Mouse (Mus musculus) myocyte (in vitro differentiated cells): ENCODE measurements around the gene Gm20425. TPM values are rescaled to one million over a fixed set of nuclear protein-coding genes. Genes with fewer than 3 reads are reported as not detected.

Source experiments
- H3K27me3 ChIP-seq: one replicate; pipeline ENCODE4 v1.6.1; 2011; ENCODE audit not compliant: control insufficient read depth, insufficient read depth, insufficient read length
- H3K36me3 ChIP-seq: one replicate; pipeline ENCODE4 v1.6.1; 2011; ENCODE audit not compliant: control insufficient read depth, insufficient read depth
- H3K4me2 ChIP-seq: one replicate; pipeline ENCODE4 v1.6.1; 2011; ENCODE audit warnings: low read depth, control low read depth
- H3K4me3 ChIP-seq: one replicate; pipeline ENCODE4 v1.5.1; 2011; ENCODE audit warnings: mild to moderate bottlenecking, control low read depth, moderate library complexity
- H3K79me2 ChIP-seq: one replicate; pipeline ENCODE4 v1.6.1; 2011; ENCODE audit not compliant: control insufficient read depth, insufficient read depth
- H3ac ChIP-seq: one replicate; pipeline ENCODE4 v1.6.1; 2011; ENCODE audit not compliant: control insufficient read depth, insufficient read length
- CEBPB ChIP-seq: IDR thresholded peaks from 2 replicates; pipeline ENCODE4 v1.6.1; 2011; ENCODE audit warnings: mild to moderate bottlenecking, moderate library complexity; ENCODE audit not compliant: poor library complexity, insufficient read depth, severe bottlenecking
- E2F4 ChIP-seq: IDR thresholded peaks from one replicate; pipeline ENCODE4 v1.6.1; 2011; ENCODE audit warnings: mild to moderate bottlenecking, control low read depth, moderate library complexity; ENCODE audit not compliant: insufficient read depth
- MAX ChIP-seq: IDR thresholded peaks from one replicate; pipeline ENCODE4 v1.6.1; 2011; ENCODE audit warnings: low read depth, mild to moderate bottlenecking, control low read depth
- MYOD1 ChIP-seq, 3 experiments: IDR thresholded peaks; one replicate each; pipeline ENCODE4 v1.6.1; 2011; ENCODE audit warnings: control low read depth in 2 of 3, low read depth in 2 of 3, mild to moderate bottlenecking in 2 of 3, moderate library complexity in 1 of 3; ENCODE audit not compliant: insufficient read length in 2 of 3, control insufficient read depth in 1 of 3
- MYOG ChIP-seq, 3 experiments: IDR thresholded peaks; one replicate each; pipeline ENCODE4 v1.6.1; 2011; ENCODE audit warnings: control low read depth in 2 of 3, low read depth in 2 of 3, mild to moderate bottlenecking in 2 of 3; ENCODE audit not compliant: insufficient read length in 2 of 3, control insufficient read depth in 1 of 3, insufficient read depth in 1 of 3
- POLR2A ChIP-seq: IDR thresholded peaks from one replicate; pipeline ENCODE4 v1.6.1; 2011; ENCODE audit warnings: low read depth, mild to moderate bottlenecking, control low read depth, moderate library complexity; ENCODE audit not compliant: insufficient read length
- POLR2AphosphoS2 ChIP-seq: IDR thresholded peaks from one replicate; pipeline ENCODE4 v1.6.1; 2011; ENCODE audit warnings: low read depth, control low read depth; ENCODE audit not compliant: insufficient read length
- REST ChIP-seq: IDR thresholded peaks from one replicate; pipeline ENCODE4 v1.6.1; 2011; ENCODE audit warnings: mild to moderate bottlenecking, control low read depth, moderate library complexity; ENCODE audit not compliant: insufficient read depth, insufficient read length
- SRF ChIP-seq: IDR thresholded peaks from one replicate; pipeline ENCODE4 v1.6.1; 2011; ENCODE audit warnings: low read depth; ENCODE audit not compliant: control insufficient read depth, insufficient read length
- TCF12 ChIP-seq: IDR thresholded peaks from one replicate; pipeline ENCODE4 v1.6.1; 2011; ENCODE audit warnings: mild to moderate bottlenecking, control low read depth; ENCODE audit not compliant: poor library complexity, insufficient read depth, severe bottlenecking
- TCF3 ChIP-seq: IDR thresholded peaks from one replicate; pipeline ENCODE4 v1.6.1; 2011; ENCODE audit warnings: low read depth, control low read depth; ENCODE audit not compliant: insufficient read length
- USF1 ChIP-seq: IDR thresholded peaks from one replicate; pipeline ENCODE4 v1.6.1; 2011; ENCODE audit warnings: low read depth, mild to moderate bottlenecking, control low read depth, moderate library complexity
- polyA plus RNA-seq: library from polyadenylated mRNA; unstranded; fragments of >200 nt; fragmentation: generic; extraction: Trizol; gene quantifications from one replicate; pipeline ENCODE4 v1.2.1, GENCODE M21; 2012; ENCODE audit warnings: missing spikeins

The Gm20425 gene
- polyA plus RNA-seq: not detected

GRCm38 (mm10) chr9:103230151-103230951 lies at the start of gene Gm20425, which contains the start of gene Trf:
TSS of gene Gm20425 (minus strand) at chr9:103230307.
TSS of gene Trf (minus strand) at chr9:103230444.
- H3K4me3 ChIP-seq: no peak within 1 kb of the TSS
- H3K4me2 ChIP-seq: no peak within 1 kb of the TSS
- TF ChIP-seq POLR2AphosphoS2: no peak

GRCm38 (mm10) chr9:103276876-103277275 lies 46.8 kb upstream of the Gm20425 start:
- TF ChIP-seq USF1: no peak
- no peak for TF ChIP-seq TCF12
- TF ChIP-seq REST: no peak
- no peak for TF ChIP-seq MYOG (IDR thresholded peaks at IDR 0.05; ENCODE audit: control insufficient read depth in 1 of 3, insufficient read depth in 1 of 3, insufficient read length in 2 of 3, low read depth in 2 of 3)
- TF ChIP-seq TCF3: no peak
- no peak for TF ChIP-seq MAX
- TF ChIP-seq POLR2A: no peak
- no peak for TF ChIP-seq MYOD1 (IDR thresholded peaks at IDR 0.05; ENCODE audit: control insufficient read depth in 1 of 3, insufficient read length in 2 of 3, low read depth in 2 of 3)
- no peak for TF ChIP-seq E2F4
- no peak for TF ChIP-seq CEBPB
- no peak for TF ChIP-seq POLR2AphosphoS2
- no peak for TF ChIP-seq SRF
- no peaks in the 10 kb centered on the region for H3K79me2 ChIP-seq
- H3K36me3 ChIP-seq: no peaks in the 10 kb centered on the region
- no peak overlapping the region for H3K4me3 ChIP-seq
- H3ac ChIP-seq: no peak overlapping the region
- peaks cover 11% of the 10 kb centered on the region for H3K27me3 ChIP-seq
- H3K4me2 ChIP-seq: no peak overlapping the region

More at GRCm38 (mm10) chr9:103230151-103230951, at the start of gene Gm20425, which contains the start of gene Trf:
- Histone ChIP-seq H3K79me2 (no peaks in the 10 kb centered on the region), H3K36me3 (no peaks in the 10 kb centered on the region), H3K27me3 (peaks cover 18% of the 10 kb centered on the region), H3ac (no peak within 1 kb of the TSS)

DNA sequence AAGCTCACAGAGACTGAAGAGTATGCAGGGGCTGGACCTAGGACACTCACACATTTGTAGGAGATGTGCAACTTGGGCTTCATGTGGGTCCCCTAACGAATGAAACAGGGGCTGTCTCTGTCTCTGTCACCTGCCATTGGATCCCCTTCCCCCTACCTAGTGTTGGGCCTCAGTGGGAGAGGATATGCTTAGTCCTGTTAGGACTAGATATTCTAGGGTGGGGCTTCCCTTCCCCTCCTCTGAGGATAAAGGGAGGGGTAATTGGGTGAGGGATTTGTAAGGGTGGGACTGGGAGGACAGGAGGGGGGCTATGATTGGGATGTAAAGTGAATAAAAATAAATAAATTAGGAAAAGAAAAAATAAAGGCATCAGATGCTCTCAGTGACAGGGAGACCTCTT lies 45.6 kb upstream of the Gm20425 start:
- H3K4me2 ChIP-seq: no peak overlapping the region
- H3K36me3 ChIP-seq: no peaks in the 10 kb centered on the region
- no peak overlapping the region for H3K4me3 ChIP-seq
- no peaks in the 10 kb centered on the region for H3K79me2 ChIP-seq
- no peak overlapping the region for H3ac ChIP-seq
- peaks cover 20% of the 10 kb centered on the region for H3K27me3 ChIP-seq
- no peak for TF ChIP-seq POLR2A
- no peak for TF ChIP-seq POLR2AphosphoS2
- TF ChIP-seq E2F4: no peak

GRCm38 (mm10) chr9:103274819-103275218 lies 44.7 kb upstream of the Gm20425 start:
- H3K36me3 ChIP-seq: no peaks in the 10 kb centered on the region
- no peak overlapping the region for H3ac ChIP-seq
- H3K79me2 ChIP-seq: no peaks in the 10 kb centered on the region
- peaks cover 20% of the 10 kb centered on the region for H3K27me3 ChIP-seq
- no peak for TF ChIP-seq MYOD1 (IDR thresholded peaks at IDR 0.05; ENCODE audit: control insufficient read depth in 1 of 3, insufficient read length in 2 of 3, low read depth in 2 of 3)
- TF ChIP-seq CEBPB: 0 out of 2 replicates have a peak, but pooled peaks have one; percentile 40
- no peak for TF ChIP-seq E2F4
- no peak overlapping the region for H3K4me3 ChIP-seq
- no peak overlapping the region for H3K4me2 ChIP-seq

DNA sequence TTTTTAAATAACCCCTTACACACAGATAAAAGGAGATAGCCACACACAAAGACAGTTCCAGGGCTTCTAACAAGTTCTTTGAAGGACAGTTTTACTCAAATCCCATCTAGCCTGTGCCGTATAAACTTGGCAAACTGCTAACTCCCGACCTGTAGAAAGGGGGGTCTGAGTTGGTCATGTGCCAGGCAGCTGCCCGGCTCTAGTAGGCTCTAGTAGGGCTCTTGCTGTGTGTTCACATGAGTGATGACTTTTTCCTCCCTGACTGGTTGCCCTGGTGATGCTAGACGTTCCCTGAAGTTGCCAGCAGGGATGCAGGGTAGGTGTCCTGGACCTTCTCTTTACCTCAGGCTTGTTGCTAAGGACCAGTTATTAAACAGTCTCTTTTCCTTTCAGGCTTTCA lies 41.0 kb upstream of the Gm20425 start:
- no peak overlapping the region for H3ac ChIP-seq
- no peak for TF ChIP-seq REST
- TF ChIP-seq POLR2AphosphoS2: no peak
- TF ChIP-seq POLR2A: no peak
- TF ChIP-seq MYOD1 (IDR thresholded peaks at IDR 0.05; ENCODE audit: control insufficient read depth in 1 of 3, insufficient read length in 2 of 3, low read depth in 2 of 3): no peak
- no peak for TF ChIP-seq CEBPB
- TF ChIP-seq TCF3: no peak
- TF ChIP-seq USF1: no peak
- H3K36me3 ChIP-seq: no peaks in the 10 kb centered on the region
- H3K4me2 ChIP-seq: no peak overlapping the region
- no peaks in the 10 kb centered on the region for H3K79me2 ChIP-seq
- H3K27me3 ChIP-seq: peaks cover 16% of the 10 kb centered on the region
- H3K4me3 ChIP-seq: no peak overlapping the region

- Histone ChIP-seq H3ac (no peak overlapping the region), H3K36me3 (no peaks in the 10 kb centered on the region), H3K27me3 (peaks cover 10% of the 10 kb centered on the region), H3K4me2 (no peak overlapping the region), H3K79me2 (no peaks in the 10 kb centered on the region), H3K4me3 (no peak overlapping the region)
- TF ChIP-seq MYOD1 (IDR thresholded peaks at IDR 0.05; ENCODE audit: control insufficient read depth in 1 of 3, insufficient read length in 2 of 3, low read depth in 2 of 3) (no peak), E2F4 (no peak), CEBPB (no peak), REST (no peak), TCF3 (no peak), USF1 (no peak), POLR2AphosphoS2 (no peak), MAX (no peak), MYOG (IDR thresholded peaks at IDR 0.05; ENCODE audit: control insufficient read depth in 1 of 3, insufficient read depth in 1 of 3, insufficient read length in 2 of 3, low read depth in 2 of 3) (no peak), SRF (no peak), TCF12 (no peak), POLR2A (no peak)
Measured at GRCm38 (mm10) chr9:103265778-103266177, 35.7 kb upstream of the Gm20425 start.
